Mouse (Mus musculus) myocyte (in vitro differentiated cells): Measurements from ENCODE around the gene Frmd4a.
A peak's percentile ranks its signal among the peaks of the same experiment; 100 is the strongest.

ENCODE experiments used
- CEBPB ChIP-seq: IDR thresholded peaks from 2 replicates; pipeline ENCODE4 v1.6.1; 2011; ENCODE audit warnings: mild to moderate bottlenecking, moderate library complexity; ENCODE audit not compliant: poor library complexity, insufficient read depth, severe bottlenecking
- MAX ChIP-seq: IDR thresholded peaks from one replicate; pipeline ENCODE4 v1.6.1; 2011; ENCODE audit warnings: low read depth, mild to moderate bottlenecking, control low read depth
- MYOG ChIP-seq, 3 experiments: IDR thresholded peaks; one replicate each; pipeline ENCODE4 v1.6.1; 2011; ENCODE audit warnings: control low read depth in 2 of 3, low read depth in 2 of 3, mild to moderate bottlenecking in 2 of 3; ENCODE audit not compliant: insufficient read length in 2 of 3, control insufficient read depth in 1 of 3, insufficient read depth in 1 of 3
- POLR2A ChIP-seq: IDR thresholded peaks from one replicate; pipeline ENCODE4 v1.6.1; 2011; ENCODE audit warnings: low read depth, mild to moderate bottlenecking, control low read depth, moderate library complexity; ENCODE audit not compliant: insufficient read length
- POLR2AphosphoS2 ChIP-seq: IDR thresholded peaks from one replicate; pipeline ENCODE4 v1.6.1; 2011; ENCODE audit warnings: low read depth, control low read depth; ENCODE audit not compliant: insufficient read length
- TCF12 ChIP-seq: IDR thresholded peaks from one replicate; pipeline ENCODE4 v1.6.1; 2011; ENCODE audit warnings: mild to moderate bottlenecking, control low read depth; ENCODE audit not compliant: poor library complexity, insufficient read depth, severe bottlenecking
- USF1 ChIP-seq: IDR thresholded peaks from one replicate; pipeline ENCODE4 v1.6.1; 2011; ENCODE audit warnings: low read depth, mild to moderate bottlenecking, control low read depth, moderate library complexity

- TF ChIP-seq POLR2A (no peak), POLR2AphosphoS2 (no peak), CEBPB (no peak), TCF12 (no peak), MYOG (IDR thresholded peaks at IDR 0.05; ENCODE audit: control insufficient read depth in 1 of 3, insufficient read depth in 1 of 3, insufficient read length in 2 of 3, low read depth in 2 of 3) (no peak), USF1 (no peak), MAX (peak; percentile 49)
Measured at GRCm38 (mm10) chr2:4301692-4302091, 284.2 kb downstream of the Frmd4a start.
